7 mouse cellular contexts compared by ENCODE assay signal in genomic region chr14:59604002-59604645, GRCm38 (mm10). TPM values are rescaled to one million over a fixed set of nuclear protein-coding genes. Genes with fewer than 3 reads are reported as not detected.
A peak's percentile ranks its signal among the peaks of the same experiment; 100 is the strongest.
DNase-seq lines count a peak whose midpoint lies in the region; ATAC-seq lines count a peak whose summit lies in the region.

No protein-coding gene starts in this region.

- H3K4me1 ChIP-seq in embryonic facial prominence, embryonic 14.5 days (ENCODE audit: control insufficient read depth, insufficient read depth, low read length): no peaks in the 10 kb centered on the region

- H3K4me3 ChIP-seq in embryonic facial prominence, embryonic 14.5 days (ENCODE audit: low read depth, low read length): no peak overlapping the region

- no peak overlapping the region for H3K4me2 ChIP-seq in embryonic facial prominence, embryonic 14.5 days (ENCODE audit: low read depth, low read length)

- H3K9me3 ChIP-seq in embryonic facial prominence, embryonic 14.5 days (ENCODE audit: control insufficient read depth, low read length): no peaks in the 10 kb centered on the region

- no peaks in the 10 kb centered on the region for H3K27me3 ChIP-seq in embryonic facial prominence, embryonic 14.5 days (replicated peaks; ENCODE audit: control insufficient read depth, insufficient read depth, low read length)

- no peak for ATAC-seq in embryonic facial prominence, embryonic 14.5 days (ENCODE audit: low read depth)
- ATAC-seq in megakaryocyte-erythroid progenitor cell, adult 5-6 weeks (replicated peaks; ENCODE audit: low FRiP score, low TSS enrichment, poor library complexity, severe bottlenecking): peak; percentile 62

- DNase-seq in layer of hippocampus, adult 11-12 months (ENCODE audit: low spot score): peak; percentile 31
- DNase-seq in layer of hippocampus, adult 9-11 months: no peak
- DNase-seq in A20 (ENCODE audit: low read depth, low spot score): peak; percentile 46
- peak; percentile 60 for DNase-seq in CD4-positive, CD25-positive, alpha-beta regulatory T cell, adult 2 months (ENCODE audit: low read depth, low spot score)
- peak; percentile 43 for DNase-seq in embryonic facial prominence, embryonic 14.5 days (ENCODE audit: low spot score)
- DNase-seq in urinary bladder, adult 2 months (ENCODE audit: low spot score): no peak

- 65% methylated on average over 5 of the region's 5 CpGs for WGBS in embryonic facial prominence, embryonic 14.5 days

- H3K27ac ChIP-seq in embryonic facial prominence, embryonic 14.5 days (replicated peaks; ENCODE audit: low read depth, low read length): no peak overlapping the region

- H3K36me3 ChIP-seq in embryonic facial prominence, embryonic 14.5 days (ENCODE audit: control insufficient read depth, insufficient read depth, low read length): no peaks in the 10 kb centered on the region

- no peak overlapping the region for H3K9ac ChIP-seq in embryonic facial prominence, embryonic 14.5 days (ENCODE audit: low read depth, low read length)

RNA-seq across cellular contexts. Expression of gene Cdadc1, which starts 6.4 kb away (rescaled TPM):
- 32.1 and 33.1 TPM in 2 replicates for polyA plus RNA-seq in embryonic facial prominence, embryonic 14.5 days (2014; fragmentation: Nextera tagmentation; extraction: Ambion mirVana)
- 20.9 and 23.2 TPM in 2 replicates for total RNA-seq in megakaryocyte-erythroid progenitor cell, adult 5-6 weeks (2014; fragmentation: Nextera tagmentation)
- 18.9 and 24.9 TPM in 2 replicates for total RNA-seq in megakaryocyte-erythroid progenitor cell, adult 5-6 weeks (2017)
- polyA plus RNA-seq in urinary bladder, adult 2 months (2012; rRNA removed): 15.8 and 22.0 TPM in 2 replicates

RNA-seq across cellular contexts. Expression of gene Shisa2, which starts 21.0 kb away (rescaled TPM):
- polyA plus RNA-seq in embryonic facial prominence, embryonic 14.5 days (2014; fragmentation: Nextera tagmentation; extraction: Ambion mirVana): 33.9 and 36.5 TPM in 2 replicates
- total RNA-seq in megakaryocyte-erythroid progenitor cell, adult 5-6 weeks (2014; fragmentation: Nextera tagmentation): not detected in 2 replicates
- total RNA-seq in megakaryocyte-erythroid progenitor cell, adult 5-6 weeks (2017): 0.34 TPM in 1 of 2 replicates, not detected in the other
- 1.9 and 2.2 TPM in 2 replicates for polyA plus RNA-seq in urinary bladder, adult 2 months (2012; rRNA removed)

Comparison
In these comparisons a context has a peak if more than half of its experiments do, and no peak if none do; other contexts are left out.
1. DNase-seq: peak in layer of hippocampus, adult 11-12 months (single experiment), A20 (single experiment), CD4-positive, CD25-positive, alpha-beta regulatory T cell, adult 2 months (single experiment) and embryonic facial prominence, embryonic 14.5 days (single experiment); none in layer of hippocampus, adult 9-11 months (single experiment) and urinary bladder, adult 2 months (single experiment).
2. RNA of gene Shisa2, which starts 21.0 kb away (polyA plus RNA-seq): 33.9 to 36.5 TPM in embryonic facial prominence, embryonic 14.5 days; 1.9 to 2.2 TPM in urinary bladder, adult 2 months; every median in the first group is over 10 times any median in the second.